Mouse (Mus musculus): ENCODE results near the gene Sult6b2. TPM values are rescaled to one million over a fixed set of nuclear protein-coding genes. Genes with fewer than 3 reads are reported as not detected.

Gene Sult6b2
- 0.11 TPM in 1 of 2 replicates, not detected in the other for polyA plus RNA-seq (2016; fragmentation: Nextera tagmentation; extraction: Ambion mirVana)

GRCm38 (mm10) chr6:142804402-142804801, at the start of gene Sult6b2:
Gene Sult6b2 (minus strand): TSS chr6:142804502.
- H3K27ac ChIP-seq: no peak within 1 kb of the TSS
- H3K9ac ChIP-seq: no peak within 1 kb of the TSS
- H3K9me3 ChIP-seq: no peaks in the 10 kb centered on the region
- no peak for ATAC-seq (ENCODE audit: low FRiP score, low read depth)
- H3K4me1 ChIP-seq: 0 out of 2 replicates have a peak, but pooled peaks cover 4% of the 10 kb centered on the region
- H3K27me3 ChIP-seq (replicated peaks): no peaks in the 10 kb centered on the region
- no peak within 1 kb of the TSS for H3K4me2 ChIP-seq (replicated peaks)
- H3K4me3 ChIP-seq: no peak within 1 kb of the TSS
- H3K36me3 ChIP-seq: no peaks in the 10 kb centered on the region

- H3K4me2 ChIP-seq (replicated peaks): no peak overlapping the region
- no peak overlapping the region for H3K27ac ChIP-seq
- H3K9me3 ChIP-seq: no peaks in the 10 kb centered on the region
- H3K9ac ChIP-seq: no peak overlapping the region
- 83% methylated on average over 6 of the region's 6 CpGs for WGBS
- H3K4me3 ChIP-seq: no peak overlapping the region
- peaks cover 10% of the 10 kb centered on the region for H3K4me1 ChIP-seq
- no peaks in the 10 kb centered on the region for H3K27me3 ChIP-seq (replicated peaks)
- no peak for ATAC-seq (ENCODE audit: low FRiP score, low read depth)
- H3K36me3 ChIP-seq: no peaks in the 10 kb centered on the region
These were observed 48.4 kb upstream of the Sult6b2 start for GRCm38 (mm10) chr6:142852419-142853377.

- H3K27ac ChIP-seq: no peak overlapping the region
- no peak for ATAC-seq (ENCODE audit: low FRiP score, low read depth)
- no peaks in the 10 kb centered on the region for H3K4me1 ChIP-seq
- no peaks in the 10 kb centered on the region; the same call in 1 of the 2 replicates for H3K36me3 ChIP-seq
- H3K27me3 ChIP-seq (replicated peaks): no peaks in the 10 kb centered on the region
- no peak overlapping the region for H3K4me3 ChIP-seq
- H3K9ac ChIP-seq: no peak overlapping the region
- no peaks in the 10 kb centered on the region for H3K9me3 ChIP-seq
- no peak overlapping the region for H3K4me2 ChIP-seq (replicated peaks)
- WGBS: 90% methylated on average over 8 of the region's 8 CpGs
These were observed 46.1 kb upstream of the Sult6b2 start for GRCm38 (mm10) chr6:142850436-142850835.

- Histone ChIP-seq H3K9ac (no peak overlapping the region), H3K9me3 (no peaks in the 10 kb centered on the region), H3K4me2 (replicated peaks) (no peak overlapping the region), H3K27ac (no peak overlapping the region), H3K36me3 (peaks cover 8% of the 10 kb centered on the region; the same call in 1 of the 2 replicates), H3K27me3 (replicated peaks) (no peaks in the 10 kb centered on the region), H3K4me1 (no peaks in the 10 kb centered on the region), H3K4me3 (no peak overlapping the region)
- 62% methylated on average over 5 of the region's 5 CpGs for WGBS
- no peak for ATAC-seq (ENCODE audit: low FRiP score, low read depth)
These were observed 45.0 kb upstream of the Sult6b2 start for GRCm38 (mm10) chr6:142849326-142849725.

GRCm38 (mm10) chr6:142847914-142848674, 43.8 kb upstream of the Sult6b2 start:
- no peaks in the 10 kb centered on the region for H3K4me1 ChIP-seq
- no peak overlapping the region for H3K4me3 ChIP-seq
- no peak for ATAC-seq (ENCODE audit: low FRiP score, low read depth)
- H3K36me3 ChIP-seq: peaks cover 8% of the 10 kb centered on the region; the same call in 1 of the 2 replicates
- 82% methylated on average over 8 of the region's 8 CpGs for WGBS
- no peaks in the 10 kb centered on the region for H3K27me3 ChIP-seq (replicated peaks)
- no peak overlapping the region for H3K4me2 ChIP-seq (replicated peaks)
- no peak overlapping the region for H3K9ac ChIP-seq
- no peaks in the 10 kb centered on the region for H3K9me3 ChIP-seq
- no peak overlapping the region for H3K27ac ChIP-seq

GRCm38 (mm10) chr6:142846855-142847254, 42.6 kb upstream of the Sult6b2 start:
- H3K36me3 ChIP-seq: peaks cover 8% of the 10 kb centered on the region; the same call in 1 of the 2 replicates
- H3K4me3 ChIP-seq: no peak overlapping the region
- H3K27me3 ChIP-seq (replicated peaks): no peaks in the 10 kb centered on the region
- no peak overlapping the region for H3K4me2 ChIP-seq (replicated peaks)
- no peaks in the 10 kb centered on the region for H3K9me3 ChIP-seq
- H3K4me1 ChIP-seq: no peaks in the 10 kb centered on the region
- ATAC-seq (ENCODE audit: low FRiP score, low read depth): no peak
- 90% methylated on average over 4 of the region's 4 CpGs for WGBS
- H3K27ac ChIP-seq: no peak overlapping the region
- H3K9ac ChIP-seq: no peak overlapping the region

GRCm38 (mm10) chr6:142845066-142845465, 40.8 kb upstream of the Sult6b2 start:
- H3K4me3 ChIP-seq: no peak overlapping the region
- H3K27ac ChIP-seq: no peak overlapping the region
- H3K9me3 ChIP-seq: no peaks in the 10 kb centered on the region
- no peak overlapping the region for H3K9ac ChIP-seq
- peaks cover 8% of the 10 kb centered on the region; the same call in 1 of the 2 replicates for H3K36me3 ChIP-seq
- no peaks in the 10 kb centered on the region for H3K27me3 ChIP-seq (replicated peaks)
- H3K4me1 ChIP-seq: no peaks in the 10 kb centered on the region
- no peak overlapping the region for H3K4me2 ChIP-seq (replicated peaks)
- no peak for ATAC-seq (ENCODE audit: low FRiP score, low read depth)
- whole genome bisulfite sequencing: 90% methylated on average over 4 of the region's 4 CpGs

GRCm38 (mm10) chr6:142844061-142844460, 39.8 kb upstream of the Sult6b2 start:
- ATAC-seq (ENCODE audit: low FRiP score, low read depth): no peak
- peaks cover 8% of the 10 kb centered on the region; the same call in 1 of the 2 replicates for H3K36me3 ChIP-seq
- H3K9ac ChIP-seq: no peak overlapping the region
- WGBS: 89% methylated on average over 4 of the region's 4 CpGs
- no peaks in the 10 kb centered on the region for H3K27me3 ChIP-seq (replicated peaks)
- no peaks in the 10 kb centered on the region for H3K4me1 ChIP-seq
- no peak overlapping the region for H3K4me3 ChIP-seq
- H3K9me3 ChIP-seq: no peaks in the 10 kb centered on the region
- no peak overlapping the region for H3K27ac ChIP-seq
- no peak overlapping the region for H3K4me2 ChIP-seq (replicated peaks)

GRCm38 (mm10) chr6:142838501-142838900, 34.2 kb upstream of the Sult6b2 start:
- no peak for ATAC-seq (ENCODE audit: low FRiP score, low read depth)

GRCm38 (mm10) chr6:142837326-142837725, 33.0 kb upstream of the Sult6b2 start:
- ATAC-seq (ENCODE audit: low FRiP score, low read depth): no peak

More at GRCm38 (mm10) chr6:142838501-142838900, 34.2 kb upstream of the Sult6b2 start:
- no peaks in the 10 kb centered on the region for H3K27me3 ChIP-seq (replicated peaks)
- no peak overlapping the region for H3K4me3 ChIP-seq
- no peak overlapping the region for H3K9ac ChIP-seq
- 93% methylated on average over 1 of the region's 1 CpGs for WGBS
- H3K4me1 ChIP-seq: peaks cover 11% of the 10 kb centered on the region
- no peaks in the 10 kb centered on the region for H3K36me3 ChIP-seq
- no peaks in the 10 kb centered on the region for H3K9me3 ChIP-seq
- H3K4me2 ChIP-seq (replicated peaks): no peak overlapping the region
- H3K27ac ChIP-seq: no peak overlapping the region

GRCm38 (mm10) chr6:142835726-142836125, 31.4 kb upstream of the Sult6b2 start:
- Histone ChIP-seq H3K27ac (no peak overlapping the region), H3K4me2 (replicated peaks) (peak overlapping the region; percentile 38), H3K36me3 (no peaks in the 10 kb centered on the region), H3K4me3 (no peak overlapping the region), H3K27me3 (replicated peaks) (no peaks in the 10 kb centered on the region), H3K9ac (no peak overlapping the region), H3K9me3 (no peaks in the 10 kb centered on the region), H3K4me1 (peaks cover 11% of the 10 kb centered on the region)
- ATAC-seq (ENCODE audit: low FRiP score, low read depth): peak; percentile 91
- WGBS: 22% methylated on average over 18 of the region's 18 CpGs

More at GRCm38 (mm10) chr6:142837326-142837725, 33.0 kb upstream of the Sult6b2 start:
- WGBS: 81% methylated on average over 9 of the region's 9 CpGs
- H3K36me3 ChIP-seq: no peaks in the 10 kb centered on the region
- no peak overlapping the region for H3K9ac ChIP-seq
- H3K4me2 ChIP-seq (replicated peaks): no peak overlapping the region
- H3K9me3 ChIP-seq: no peaks in the 10 kb centered on the region
- no peaks in the 10 kb centered on the region for H3K27me3 ChIP-seq (replicated peaks)
- H3K4me3 ChIP-seq: no peak overlapping the region
- H3K4me1 ChIP-seq: peaks cover 11% of the 10 kb centered on the region
- H3K27ac ChIP-seq: no peak overlapping the region

- Histone ChIP-seq H3K9ac (no peak overlapping the region), H3K4me1 (peaks cover 11% of the 10 kb centered on the region), H3K4me2 (replicated peaks) (no peak overlapping the region), H3K27me3 (replicated peaks) (no peaks in the 10 kb centered on the region), H3K36me3 (no peaks in the 10 kb centered on the region), H3K4me3 (no peak overlapping the region), H3K27ac (no peak overlapping the region), H3K9me3 (no peaks in the 10 kb centered on the region)
- 77% methylated on average over 4 of the region's 4 CpGs for WGBS
- ATAC-seq (ENCODE audit: low FRiP score, low read depth): peak; percentile 16; the same call in 1 of the 2 replicates
These were observed 30.6 kb upstream of the Sult6b2 start for GRCm38 (mm10) chr6:142834911-142835310.

All from neural tube, embryonic 12.5 days (tissue).